Mouse (Mus musculus) gastrocnemius, postnatal 4 days (tissue): ENCODE measurements around the gene Tmem242. TPM values are rescaled to one million over a fixed set of nuclear protein-coding genes. Genes with fewer than 3 reads are reported as not detected.
"Not testable (repeated sequence)": the region's sequence is repeated elsewhere in the genome, so short reads cannot be mapped to it uniquely, and the experiment has no call there.

Experiments
- DNase-seq, 2 experiments: peaks; one replicate each; pipeline ENCODE4 v3.0.0; 2021 to 2022; ENCODE audit warnings: low spot score in 2 of 2, mixed read lengths in 2 of 2
- long read RNA-seq, 2 experiments: library from polyadenylated mRNA; stranded (forward); transcript quantifications; one replicate each; pipeline ENCODE4 v2.0.0; 2021
- total RNA-seq, 2 experiments: library from RNA; stranded (reverse); gene quantifications; 2 replicates each; pipeline ENCODE4 v1.2.3; 2021

Gene Tmem242
- 100 to 1,000 TPM; 120 to 128 TPM for total RNA-seq
- long read RNA-seq, experiment 1, transcript Tmem242-201 (4 exons, 948 nt): major isoform, 52 of 59 reads
- long read RNA-seq, experiment 1, partial matches to known transcripts: 5 of 59 reads
- long read RNA-seq, experiment 1, other reads (novel, unspliced or antisense): 2 of 59 reads
- long read RNA-seq, experiment 2, transcript Tmem242-201 (4 exons, 948 nt): major isoform, 54 of 74 reads
- long read RNA-seq, experiment 2, partial matches to known transcripts: 3 of 74 reads
- long read RNA-seq, experiment 2, other reads (novel, unspliced or antisense): 16 of 74 reads

DNA sequence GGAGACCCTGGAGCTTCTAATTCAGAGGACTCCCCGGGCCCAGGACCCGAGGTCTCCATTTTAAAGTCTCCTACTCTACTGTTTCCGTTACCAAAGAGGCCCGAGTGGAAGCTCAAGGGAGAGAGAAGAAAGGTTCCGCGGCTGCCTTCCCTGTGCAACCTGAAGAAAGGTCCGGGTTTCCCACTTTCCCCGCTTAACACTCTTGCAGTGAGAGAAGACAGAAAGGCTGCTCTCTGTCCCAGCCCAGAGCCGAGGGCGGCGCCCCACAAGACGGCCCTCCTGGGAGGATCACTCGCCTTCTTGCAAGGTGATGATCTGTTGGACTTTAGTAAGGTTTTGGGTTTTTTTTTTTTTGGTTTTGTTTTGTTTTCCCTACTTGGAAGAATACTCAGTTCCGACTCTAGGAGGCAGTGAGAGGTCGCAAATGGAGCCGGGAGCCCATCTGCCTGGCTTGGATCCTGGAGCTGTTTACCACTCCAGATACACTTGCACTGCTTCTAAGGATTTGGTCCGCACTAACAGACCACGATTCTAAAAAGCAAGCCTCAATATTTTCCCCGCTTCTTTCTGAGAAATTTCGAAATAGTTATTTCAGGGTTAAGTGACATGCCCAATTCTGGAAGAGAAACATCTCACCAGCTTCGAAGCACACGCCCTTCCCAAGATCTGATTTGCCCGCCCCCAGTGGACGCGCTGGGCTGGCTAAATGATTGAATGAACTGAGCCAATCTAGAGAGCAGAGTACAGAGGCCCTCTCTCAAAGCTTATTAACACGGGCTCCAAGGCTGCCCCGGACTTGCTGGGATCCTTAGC lies at the start of gene Tmem242:
Gene Tmem242 (minus strand): TSS at position 101 of the 813 bp plus-strand sequence.
- DNase-seq: peak; percentile 71 to 92

DNA sequence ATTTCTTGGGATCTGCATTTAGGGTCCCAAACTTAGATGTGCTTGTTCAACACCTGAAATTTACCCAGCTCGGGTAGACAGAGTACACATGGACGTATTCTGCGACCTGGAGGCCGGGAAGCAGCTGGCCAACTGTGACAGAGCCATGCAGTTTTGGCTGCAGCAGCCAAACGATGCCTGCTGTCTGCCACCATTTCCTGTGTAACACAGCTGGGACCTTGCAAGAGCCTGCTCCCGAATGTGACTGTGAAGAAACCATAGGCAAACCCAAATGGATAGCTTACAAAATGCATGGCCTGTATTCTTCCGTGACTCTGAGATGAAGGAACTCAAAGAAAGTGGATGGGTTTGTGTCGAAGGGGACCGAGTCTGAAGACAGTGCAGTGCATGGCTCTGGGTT lies 48.1 kb upstream of the Tmem242 start:
- no peak for DNase-seq

DNA sequence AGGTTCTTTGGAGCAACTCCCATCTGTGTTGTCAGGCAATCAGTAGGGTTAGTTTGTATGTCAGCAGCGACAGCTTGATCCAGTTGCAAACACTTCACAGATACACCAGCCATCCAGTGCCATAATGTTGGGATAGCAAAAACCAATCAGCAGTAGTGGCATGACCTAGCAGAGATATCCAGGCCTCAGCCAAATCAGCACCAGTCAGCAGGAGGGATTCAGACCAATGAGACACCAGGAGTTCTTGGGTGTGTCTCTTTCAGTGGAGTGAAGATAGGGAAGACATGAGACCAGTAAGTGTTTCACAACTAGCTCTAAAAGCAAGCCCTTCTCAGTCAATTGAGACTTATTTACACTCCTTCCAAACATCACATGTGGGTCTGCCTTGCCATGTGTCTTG lies 44.6 kb upstream of the Tmem242 start:
- no peak for DNase-seq

DNA sequence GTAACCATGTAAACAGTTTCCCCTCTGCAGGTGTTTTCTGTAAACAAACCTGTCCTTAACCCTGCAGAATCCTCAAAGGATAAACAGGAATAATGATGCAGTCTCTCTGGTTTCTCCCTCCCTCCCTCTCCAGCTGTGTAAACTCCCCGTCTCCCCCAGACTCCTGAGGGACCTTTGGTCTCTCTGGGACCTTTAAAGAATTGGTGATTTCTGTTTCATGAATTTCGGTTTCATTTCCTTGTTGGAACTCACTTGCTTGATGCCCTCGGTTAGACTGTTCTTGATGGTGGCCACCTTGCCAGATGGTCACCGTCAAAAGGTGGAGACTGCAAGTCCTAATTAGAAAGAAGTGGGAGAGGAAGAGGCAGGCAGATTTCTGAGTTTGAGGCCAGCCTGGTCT lies 43.4 kb upstream of the Tmem242 start:
- DNase-seq: no peak

DNA sequence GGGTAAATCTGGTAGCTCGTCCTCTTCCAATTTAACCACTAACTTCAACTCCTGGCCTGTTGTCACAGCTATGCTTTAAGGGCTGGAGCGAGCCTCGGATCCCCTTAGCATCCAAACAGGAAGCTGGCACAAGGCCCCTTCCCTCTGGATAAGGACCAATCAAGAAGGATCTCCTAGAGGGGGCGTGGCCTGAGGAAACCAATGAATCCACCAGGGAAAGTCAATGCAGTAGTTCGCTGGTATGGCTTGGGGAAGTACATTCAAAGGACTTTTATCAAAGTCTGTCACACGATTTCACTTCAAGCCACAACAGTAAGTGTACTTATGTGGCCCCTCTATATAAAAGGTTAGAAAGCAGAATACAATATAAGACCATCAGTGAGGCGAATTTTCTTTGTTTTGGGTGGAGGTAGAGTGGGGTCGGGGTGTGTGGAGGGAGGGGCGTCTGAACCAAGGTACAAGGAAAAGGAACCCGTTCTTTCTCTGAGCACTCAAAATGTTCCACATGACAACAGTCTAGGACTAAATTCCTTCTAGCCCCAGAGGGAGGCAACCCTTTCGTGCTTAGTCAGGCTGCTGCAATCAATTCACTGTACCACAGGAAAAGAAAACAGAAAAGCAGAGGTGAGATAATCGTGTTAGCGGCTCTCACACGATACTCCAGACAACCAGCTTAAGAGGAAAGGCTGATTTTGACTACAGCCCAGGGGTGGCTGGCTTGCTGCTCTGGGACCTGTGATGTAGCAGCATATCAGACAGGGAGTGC lies 36.1 kb upstream of the Tmem242 start:
- DNase-seq: no peak

DNA sequence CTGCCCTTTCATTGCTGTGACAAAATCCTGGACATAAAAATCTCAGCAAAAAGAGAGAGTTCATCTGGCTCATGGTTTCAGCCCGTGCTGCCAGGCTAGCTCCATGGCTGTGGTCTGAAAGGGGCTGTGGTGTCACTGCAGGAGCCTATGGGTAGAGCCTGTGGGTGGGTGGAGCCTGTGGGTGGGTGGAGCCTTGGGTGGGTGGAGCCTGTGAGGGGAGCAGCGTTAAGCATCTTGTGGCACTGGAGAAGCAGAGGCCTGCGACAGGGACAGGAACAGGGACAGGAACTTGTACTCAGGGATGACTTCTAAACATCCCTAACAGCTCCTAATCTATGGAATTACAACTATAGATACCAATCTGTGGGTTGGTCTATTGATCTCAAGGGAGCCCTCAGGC lies 32.2 kb upstream of the Tmem242 start:
- DNase-seq: no peak

DNA sequence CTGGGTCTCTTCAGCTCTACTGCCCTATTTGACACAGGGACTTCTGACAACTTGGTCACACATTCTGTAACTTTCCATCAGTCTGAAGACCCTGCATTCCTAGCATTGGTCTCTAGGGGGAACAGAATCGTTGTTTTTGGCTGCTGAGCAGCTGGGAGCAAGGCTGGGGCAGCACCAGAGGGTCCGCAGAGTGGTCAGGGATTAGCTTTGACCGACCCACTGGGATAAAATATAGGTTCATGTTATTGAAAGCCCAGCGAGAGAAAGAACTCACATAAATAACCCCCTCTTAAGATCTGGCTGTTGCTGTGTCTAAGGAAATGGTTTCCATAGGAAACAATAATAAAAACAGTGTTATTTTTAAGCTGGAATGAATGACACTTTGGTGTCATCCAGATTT lies 27.1 kb upstream of the Tmem242 start:
- no peak for DNase-seq

DNA sequence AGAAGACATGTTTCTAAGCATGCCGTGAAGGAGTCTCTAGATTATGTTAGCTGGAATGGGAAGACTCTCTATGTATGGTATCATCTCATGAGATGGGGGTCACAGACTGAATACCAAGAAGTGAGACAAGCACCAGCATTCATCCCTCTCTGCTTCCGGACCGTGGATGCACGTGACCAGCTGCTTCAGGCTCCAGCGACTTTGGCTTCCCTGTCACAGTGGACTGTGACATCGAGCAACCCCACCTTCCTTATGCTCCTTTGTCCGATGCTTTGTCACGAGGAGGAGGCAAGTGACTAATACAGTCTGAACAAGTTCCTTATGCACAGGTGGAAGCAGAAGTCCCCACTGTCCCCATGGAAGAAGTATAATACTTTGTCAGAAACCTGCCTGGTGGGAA lies 26.7 kb upstream of the Tmem242 start:
- DNase-seq: no peak

DNA sequence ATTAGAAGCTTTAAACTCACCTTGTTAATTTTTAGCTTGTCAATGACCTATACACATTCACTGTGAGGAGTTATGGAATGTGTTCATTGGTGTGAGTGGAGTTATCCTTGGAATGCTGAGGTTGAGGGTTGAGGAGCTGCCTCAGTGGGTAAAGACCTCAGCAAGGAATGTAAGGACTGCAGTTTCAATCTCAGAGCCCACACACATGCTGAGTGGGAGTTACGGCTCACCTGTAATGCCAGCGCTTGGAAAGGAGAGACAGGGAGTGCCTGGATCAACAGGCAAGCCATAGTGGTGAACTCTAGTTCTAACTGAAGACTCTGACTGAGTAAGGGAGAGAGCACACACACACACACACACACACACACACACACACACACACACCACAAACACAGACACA lies 23.9 kb upstream of the Tmem242 start:
- no peak for DNase-seq

DNA sequence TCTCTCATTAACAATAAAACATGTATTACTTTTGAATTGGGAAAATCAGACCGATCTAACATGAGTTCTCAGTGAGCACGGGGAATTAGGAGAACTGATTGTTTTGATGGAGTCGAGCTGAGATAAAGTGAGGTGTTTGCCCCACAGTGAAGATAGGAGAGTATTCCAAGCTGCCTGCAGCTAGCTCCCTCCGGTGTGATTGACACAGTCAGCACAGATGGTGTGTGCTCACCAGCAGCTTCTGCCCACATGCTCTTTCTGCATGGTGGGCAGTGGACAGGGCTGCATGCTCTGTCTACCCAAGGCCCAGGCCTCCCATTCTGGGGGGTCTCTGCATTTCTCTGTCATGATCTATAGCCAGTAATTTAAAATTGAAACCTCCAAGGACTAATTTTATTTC lies 13.6 kb upstream of the Tmem242 start:
- no peak for DNase-seq

DNA sequence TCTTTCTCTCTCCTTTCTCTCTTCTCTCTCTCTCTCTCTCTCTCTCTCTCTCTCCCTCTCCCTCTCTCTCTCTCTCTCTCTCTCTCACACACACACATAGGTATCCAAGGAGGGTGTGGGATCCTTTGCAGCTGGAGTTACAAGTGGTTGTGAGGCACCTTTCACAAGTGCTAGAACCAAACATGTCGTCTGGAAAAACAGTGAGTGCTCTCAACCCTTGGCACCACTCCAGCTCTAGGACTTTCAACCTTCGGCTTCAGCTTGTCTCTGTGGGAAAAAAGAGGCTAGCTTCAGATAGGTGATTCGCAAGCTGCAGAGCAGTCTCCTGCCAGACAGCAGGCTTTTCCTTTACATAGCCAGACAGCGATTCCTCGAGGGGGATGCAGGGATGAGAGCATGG lies 3.7 kb upstream of the Tmem242 start:
- peak in 1 of 2 experiments; percentile 21 for DNase-seq

DNA sequence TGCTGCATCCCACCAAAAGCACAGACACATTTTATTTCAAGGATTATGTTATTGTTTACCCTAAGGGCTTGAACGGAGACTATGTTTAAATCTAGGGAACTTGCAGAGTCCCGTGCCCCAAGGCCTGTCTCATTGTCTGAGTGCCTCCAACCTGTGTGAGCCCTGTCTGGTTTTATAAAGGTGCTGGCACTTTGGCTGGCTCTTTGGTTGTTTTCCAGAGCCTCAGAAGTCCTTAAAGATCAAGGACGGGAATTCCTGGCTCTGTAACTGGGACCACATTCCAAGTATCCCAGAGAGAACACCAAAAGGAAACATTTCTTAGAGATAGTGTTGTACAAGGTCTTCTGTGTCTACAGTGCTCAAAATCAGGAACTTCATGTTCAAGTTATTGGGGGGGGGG lies 3.2 kb upstream of the Tmem242 start:
- no peak for DNase-seq

DNA sequence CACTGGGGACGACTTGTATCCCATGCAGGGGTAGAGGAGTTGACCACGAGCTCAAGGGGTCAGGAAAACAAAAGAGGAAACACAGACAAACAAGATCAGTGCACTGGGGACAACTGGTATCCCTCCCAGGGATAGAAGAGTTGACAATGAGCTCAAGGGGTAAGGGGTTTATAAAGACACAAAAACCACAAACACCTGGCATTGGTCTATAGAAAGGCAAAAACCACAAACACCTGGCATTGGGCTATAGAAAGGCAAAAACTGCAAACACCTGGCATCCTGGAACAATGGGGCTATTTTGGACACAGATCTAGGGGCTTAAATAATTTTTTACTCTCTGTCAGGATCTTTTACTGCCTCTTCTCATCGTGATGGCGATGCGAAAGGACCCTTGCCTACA lies 2.3 kb upstream of the Tmem242 start:
- DNase-seq: not testable (repeated sequence)

DNA sequence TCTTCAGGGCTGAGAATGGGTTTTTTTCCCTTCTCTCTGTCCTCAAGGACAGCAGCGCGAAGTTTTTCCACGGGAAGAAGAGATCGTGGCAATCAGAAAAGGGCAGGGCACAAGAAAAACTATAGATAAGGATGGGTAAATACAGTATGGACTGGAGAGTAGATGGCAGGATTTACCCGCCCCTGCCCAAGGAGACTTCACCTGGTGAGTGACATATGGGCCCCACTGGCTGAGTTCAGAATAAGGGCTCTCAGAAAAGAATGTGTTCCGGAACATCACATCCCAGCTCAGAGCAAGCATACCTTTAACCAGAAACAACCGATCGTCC lies 264 bp downstream of the Tmem242 start:
- no peak for DNase-seq

DNA sequence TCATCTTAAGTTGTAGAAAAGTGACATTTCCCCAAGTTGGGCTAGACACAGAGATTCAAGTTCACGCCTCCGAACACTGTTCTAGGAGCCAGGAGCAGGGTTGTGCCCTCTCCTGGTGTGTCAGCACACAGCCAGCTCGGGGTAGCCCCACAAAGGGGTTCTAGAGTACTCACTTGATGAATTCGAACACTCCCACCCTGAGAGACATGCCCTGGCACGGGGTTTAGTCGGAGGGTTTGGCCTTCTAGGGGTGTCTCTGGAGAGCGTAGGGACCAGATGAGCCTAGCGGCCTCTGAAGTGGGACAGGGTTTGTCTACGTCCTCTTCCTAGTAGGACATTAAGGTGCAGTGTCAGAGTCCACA lies 10.3 kb downstream of the Tmem242 start:
- no peak for DNase-seq

DNA sequence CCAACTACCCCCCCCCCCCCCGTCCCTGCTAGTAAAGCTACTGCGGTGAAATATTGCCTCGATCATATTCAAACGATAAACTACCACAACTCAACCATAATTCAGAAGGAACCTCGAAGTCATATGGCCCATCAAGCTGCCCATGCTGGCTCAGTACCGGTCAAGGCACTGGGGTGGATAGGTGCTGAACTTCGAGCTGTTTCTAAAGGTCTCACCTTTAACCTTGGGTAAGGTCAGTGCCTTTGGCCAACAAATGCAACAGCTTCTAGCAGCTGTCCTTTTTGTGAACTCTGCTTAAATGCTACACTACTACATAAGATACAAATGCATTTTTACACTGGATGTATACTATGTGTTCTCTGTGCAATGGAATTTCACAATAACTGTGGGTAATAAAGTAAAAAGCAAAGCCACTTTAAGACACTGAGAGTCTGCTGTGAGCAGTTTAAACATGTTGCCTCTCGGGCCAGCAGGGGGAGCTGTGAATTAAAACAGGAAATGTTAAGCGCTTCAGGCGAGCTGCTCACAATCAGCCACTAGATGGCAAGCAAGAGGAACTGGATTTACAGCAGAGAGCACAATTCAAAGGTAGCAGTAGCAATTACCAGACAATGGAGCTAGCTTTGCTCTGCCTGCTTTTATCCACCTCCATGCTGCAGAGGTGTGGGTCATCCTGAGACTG lies 10.8 kb downstream of the Tmem242 start:
- peak; percentile 71 to 88 for DNase-seq

DNA sequence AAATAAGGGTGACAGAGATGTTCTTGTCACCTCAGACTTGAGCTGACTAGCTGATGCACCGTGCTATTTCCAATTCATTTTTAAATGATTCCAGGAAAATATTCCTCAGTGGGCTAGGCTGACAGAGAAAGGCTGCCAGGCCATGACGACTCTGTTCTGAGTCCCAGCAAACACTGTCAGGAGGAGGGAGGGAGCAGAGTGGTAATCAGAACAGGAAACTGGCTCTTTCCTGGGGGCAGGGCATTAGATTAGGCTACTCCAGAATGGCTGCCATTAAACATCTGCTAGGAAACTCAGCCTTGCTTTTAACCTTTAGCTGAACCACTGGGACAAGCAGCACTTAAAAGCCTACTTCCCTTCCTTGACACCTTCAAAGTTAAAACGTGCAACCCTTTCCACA lies 14.9 kb downstream of the Tmem242 start:
- DNase-seq: no peak

DNA sequence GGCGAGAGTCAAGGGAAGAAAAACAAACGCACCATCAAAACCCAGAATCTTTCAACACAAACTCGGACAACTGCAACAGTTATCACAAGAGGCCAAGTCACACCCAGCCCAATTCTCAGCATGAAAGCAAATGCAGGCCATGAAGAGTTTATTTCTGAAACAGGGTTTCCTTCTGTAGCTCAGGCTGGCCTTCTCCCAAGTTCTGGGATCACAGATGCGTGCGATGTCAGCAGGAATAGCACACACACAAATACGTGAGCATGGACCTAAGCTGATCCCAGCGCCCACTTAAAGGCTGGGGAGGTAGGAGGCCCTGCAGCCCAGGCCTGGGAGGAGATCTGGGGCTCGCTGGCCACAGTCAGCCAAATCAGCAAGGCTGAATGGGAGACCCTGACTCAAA lies 15.9 kb downstream of the Tmem242 start:
- no peak for DNase-seq

DNA sequence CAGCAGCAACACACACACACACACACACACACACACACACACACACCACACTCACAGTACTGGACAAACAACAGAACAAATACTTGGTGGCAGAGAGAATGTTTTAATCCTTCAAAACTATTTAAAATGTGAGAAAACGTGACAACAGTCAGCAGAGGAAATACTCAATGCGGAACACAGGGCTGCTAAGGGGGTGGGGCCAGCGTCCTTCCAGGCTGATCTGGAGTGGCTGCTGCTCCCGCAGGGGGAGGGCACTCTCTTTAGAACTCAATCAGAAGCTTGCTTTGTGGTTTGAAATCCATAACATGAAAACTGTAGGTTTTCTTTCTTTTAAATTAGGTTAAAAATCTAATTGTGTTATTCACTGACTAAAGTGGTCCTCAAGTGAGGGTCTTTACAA lies 18.2 kb downstream of the Tmem242 start:
- DNase-seq: no peak

DNA sequence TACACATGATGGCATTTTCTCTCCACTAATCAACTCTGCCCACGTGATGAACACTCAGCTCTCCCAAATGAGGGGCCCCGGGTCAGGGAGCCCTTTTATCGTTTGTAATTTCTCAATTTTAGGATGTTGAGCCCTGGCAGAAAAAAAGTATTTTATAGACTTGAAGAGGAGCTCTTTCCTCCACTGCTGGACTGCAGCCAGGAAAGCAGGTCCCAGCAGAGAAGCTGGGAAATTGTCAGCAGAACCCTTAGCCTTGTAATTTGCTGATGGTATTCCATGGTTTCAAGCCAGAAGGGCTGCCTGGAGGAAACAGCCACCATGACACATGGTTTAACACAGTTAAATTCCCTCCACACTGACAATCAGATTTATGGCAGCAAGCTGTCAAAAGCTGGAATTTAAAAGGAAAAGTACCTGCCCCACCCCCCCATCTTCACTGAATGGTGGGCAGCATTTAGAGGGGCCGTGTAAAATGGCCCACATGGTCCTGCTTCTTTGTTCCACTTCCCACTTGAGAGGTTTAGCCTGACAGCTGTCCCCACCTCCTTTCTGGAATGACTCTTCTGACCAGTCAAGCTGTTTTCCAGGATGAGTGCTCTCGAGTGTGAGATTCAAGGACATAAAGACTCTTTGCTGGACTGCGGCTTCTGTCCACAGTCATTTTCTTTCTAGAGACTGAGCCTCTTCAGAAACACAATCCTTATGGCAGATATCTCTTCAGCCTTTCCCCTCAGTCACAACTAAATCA lies 20.1 kb downstream of the Tmem242 start:
- DNase-seq: no peak

DNA sequence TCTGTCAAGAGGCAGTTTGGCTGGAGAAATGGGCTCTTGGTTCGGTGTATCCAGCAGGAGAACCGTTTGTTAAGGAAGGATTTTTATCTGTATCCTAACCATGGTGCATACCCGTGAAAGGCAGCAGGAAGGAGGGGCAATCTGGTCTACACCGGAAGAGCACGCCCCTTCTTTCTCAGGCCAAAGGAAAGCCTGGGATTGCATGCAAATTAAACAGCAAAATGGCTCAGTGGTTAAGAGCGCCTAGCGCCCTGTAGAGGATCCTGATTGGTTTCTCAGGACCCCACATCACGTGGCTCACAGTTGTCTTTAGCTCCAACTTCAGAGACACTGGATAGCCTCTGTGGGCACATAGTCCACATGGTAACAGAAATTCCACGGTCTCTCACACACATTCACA lies 21.0 kb downstream of the Tmem242 start:
- DNase-seq: no peak
